Mouse (Mus musculus) liver, postnatal 0 days (tissue): ENCODE data around the gene Siah2. TPM values are rescaled to one million over a fixed set of nuclear protein-coding genes. Genes with fewer than 3 reads are reported as not detected.

Experiments
- ATAC-seq: fragments of 200-750 bp; cut with Nextera tagmentation; 2 replicates; pipeline ENCODE4 v1.8.0; 2017; ENCODE audit warnings: mild to moderate bottlenecking, moderate library complexity
- DNase-seq: peaks from one replicate; pipeline ENCODE4 v3.0.0-alpha.2; 2016
- H3K27ac ChIP-seq: fragments of 300-500 bp; sonication (generic); 2 replicates; pipeline ENCODE4 v1.5.1; 2014; ENCODE audit warnings: antibody characterized with exemption, moderate library complexity, mild to moderate bottlenecking, low read depth
- H3K27me3 ChIP-seq: fragments of 300-500 bp; sonication (generic); 2 replicates; pipeline ENCODE4 v1.6.1; 2014; ENCODE audit warnings: low read length, control low read depth, mixed read lengths; ENCODE audit not compliant: insufficient read depth
- H3K36me3 ChIP-seq: fragments of 300-500 bp; sonication (generic); replicated peaks from 2 replicates; pipeline ENCODE4 v1.6.1; 2014; ENCODE audit warnings: mild to moderate bottlenecking, control low read depth, low read length, moderate library complexity, mixed read lengths; ENCODE audit not compliant: insufficient read depth
- H3K4me1 ChIP-seq: fragments of 300-500 bp; sonication (generic); 2 replicates; pipeline ENCODE4 v1.6.1; 2014; ENCODE audit warnings: antibody characterized with exemption, mild to moderate bottlenecking, control low read depth; ENCODE audit not compliant: insufficient read depth
- H3K4me2 ChIP-seq: fragments of 300-500 bp; sonication (generic); 2 replicates; pipeline ENCODE4 v1.6.1; 2014; ENCODE audit warnings: low read depth, mild to moderate bottlenecking, low read length, moderate library complexity, mixed read lengths
- H3K4me3 ChIP-seq: fragments of 300-500 bp; sonication (generic); 2 replicates; pipeline ENCODE4 v1.5.1; 2014; ENCODE audit warnings: low read depth, low read length
- H3K9ac ChIP-seq: fragments of 300-500 bp; sonication (generic); replicated peaks from 2 replicates; pipeline ENCODE4 v1.6.1; 2014; ENCODE audit warnings: mild to moderate bottlenecking, moderate library complexity
- H3K9me3 ChIP-seq: fragments of 300-500 bp; sonication (generic); 2 replicates; pipeline ENCODE4 v1.6.1; 2016; ENCODE audit warnings: mild to moderate bottlenecking, control low read depth, low read length, mixed read lengths
- CTCF ChIP-seq: sonication (generic); IDR thresholded peaks from 2 replicates; pipeline ENCODE4 v1.5.1; 2016; ENCODE audit warnings: antibody characterized with exemption, low read depth
- EP300 ChIP-seq: IDR thresholded peaks from 2 replicates; pipeline ENCODE4 v1.6.1; 2016; ENCODE audit warnings: antibody characterized with exemption, low read depth, mild to moderate bottlenecking
- WGBS: fragments of 180-500 bp; shearing (Covaris S2); extraction: QIAGEN DNeasy Blood & Tissue Kit; methylation state at CpG from one replicate; pipeline ENCODE4 v1.1.7; 2014; ENCODE audit not compliant: insufficient replicate concordance; 5-methylcytosine and 5-hydroxymethylcytosine counted together
- polyA plus RNA-seq: library from polyadenylated mRNA; unstranded; fragments of >200 nt; fragmentation: Nextera tagmentation; extraction: Ambion mirVana; gene quantifications from 2 replicates; pipeline ENCODE4 v1.2.1, GENCODE M21; 2015

Siah2 gene
- 7.1 and 8.6 TPM in 2 replicates for polyA plus RNA-seq

DNA sequence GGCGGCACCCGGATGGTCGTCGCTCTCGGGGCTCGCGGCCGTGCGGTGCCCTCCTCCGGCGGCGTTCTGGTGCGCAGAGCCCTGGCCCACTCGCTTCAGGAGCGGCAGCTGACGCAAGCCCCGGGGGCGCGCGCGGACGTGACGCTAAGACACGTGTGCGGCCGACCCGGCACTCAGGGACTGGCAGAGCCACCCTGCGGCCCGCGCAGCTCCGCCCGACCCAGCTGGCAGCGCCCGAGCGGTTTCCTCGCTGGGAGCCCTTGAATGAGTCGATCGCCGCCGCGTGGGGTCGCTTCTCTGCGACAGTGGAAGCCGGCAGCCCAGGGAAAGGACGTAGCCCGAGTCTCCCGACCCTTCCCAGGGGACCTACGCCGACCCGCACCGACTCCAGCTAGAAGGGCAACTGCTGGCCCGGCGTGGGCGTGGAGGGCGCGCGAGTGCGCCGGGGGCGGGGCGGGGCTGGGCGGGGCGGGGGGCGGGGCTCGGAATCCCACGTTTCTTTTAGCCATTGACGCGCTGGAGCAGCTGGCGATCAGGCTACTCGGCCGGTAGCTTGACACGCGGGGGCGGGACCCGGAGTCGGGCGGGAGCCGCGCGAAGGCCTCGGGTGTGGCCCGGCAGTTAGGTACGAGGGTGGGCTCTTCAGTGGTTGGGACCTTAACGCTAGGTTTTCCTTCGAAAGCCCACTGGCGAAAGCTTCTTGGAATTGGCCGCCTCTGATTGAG, at the start of gene Siah2:
Gene Siah2 (minus strand): TSS at position 404 of the 725 bp plus-strand sequence.
- TF ChIP-seq EP300, result no peak
- TF ChIP-seq CTCF, result peak; percentile 46
- H3K4me2 ChIP-seq, result peak within 1 kb of the TSS; percentile 94
- DNase-seq (peak; percentile 91), ATAC-seq (peak; percentile 90)
- peak within 1 kb of the TSS; percentile 77 for H3K9ac ChIP-seq
- peak within 1 kb of the TSS; percentile 94 for H3K27ac ChIP-seq
- WGBS, result 2% methylated on average over 74 of the region's 87 CpGs
- no peaks in the 10 kb centered on the region for H3K9me3 ChIP-seq
- peaks cover 18% of the 10 kb centered on the region; the same call in 1 of the 2 replicates for H3K4me1 ChIP-seq
- H3K4me3 ChIP-seq, result peak within 1 kb of the TSS; percentile 76
- H3K27me3 ChIP-seq, result no peaks in the 10 kb centered on the region
- no peaks in the 10 kb centered on the region for H3K36me3 ChIP-seq

DNA sequence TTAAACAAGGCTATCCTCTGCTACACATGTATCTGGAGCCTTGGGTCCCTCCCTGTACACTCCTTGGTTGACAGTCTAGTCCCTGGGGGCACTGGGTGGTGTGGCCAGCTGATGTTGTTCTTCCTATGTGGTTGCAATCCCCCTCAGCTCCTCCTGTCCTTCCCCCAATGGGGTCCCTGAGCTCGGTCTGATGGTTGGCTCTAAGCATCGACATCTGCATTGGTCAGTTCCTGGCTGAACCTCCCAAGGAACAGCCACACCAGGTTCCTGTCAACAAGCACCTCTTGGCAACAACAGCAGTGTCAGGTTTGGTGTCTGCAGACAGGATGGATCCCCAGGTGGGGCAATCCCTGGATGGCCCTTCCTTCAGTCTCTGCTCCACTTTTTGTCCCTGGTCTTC, 47.3 kb upstream of the Siah2 start:
- no peak overlapping the region for H3K4me2 ChIP-seq
- H3K4me1 ChIP-seq, result no peaks in the 10 kb centered on the region
- no peaks in the 10 kb centered on the region for H3K9me3 ChIP-seq
- no peak overlapping the region for H3K9ac ChIP-seq
- no peaks in the 10 kb centered on the region for H3K27me3 ChIP-seq
- TF ChIP-seq EP300 (no peak), CTCF (no peak)
- H3K27ac ChIP-seq, result no peak overlapping the region
- no peak for ATAC-seq
- no peak for DNase-seq
- 48% methylated on average over 2 of the region's 2 CpGs for WGBS
- H3K36me3 ChIP-seq, result no peaks in the 10 kb centered on the region
- no peak overlapping the region for H3K4me3 ChIP-seq

DNA sequence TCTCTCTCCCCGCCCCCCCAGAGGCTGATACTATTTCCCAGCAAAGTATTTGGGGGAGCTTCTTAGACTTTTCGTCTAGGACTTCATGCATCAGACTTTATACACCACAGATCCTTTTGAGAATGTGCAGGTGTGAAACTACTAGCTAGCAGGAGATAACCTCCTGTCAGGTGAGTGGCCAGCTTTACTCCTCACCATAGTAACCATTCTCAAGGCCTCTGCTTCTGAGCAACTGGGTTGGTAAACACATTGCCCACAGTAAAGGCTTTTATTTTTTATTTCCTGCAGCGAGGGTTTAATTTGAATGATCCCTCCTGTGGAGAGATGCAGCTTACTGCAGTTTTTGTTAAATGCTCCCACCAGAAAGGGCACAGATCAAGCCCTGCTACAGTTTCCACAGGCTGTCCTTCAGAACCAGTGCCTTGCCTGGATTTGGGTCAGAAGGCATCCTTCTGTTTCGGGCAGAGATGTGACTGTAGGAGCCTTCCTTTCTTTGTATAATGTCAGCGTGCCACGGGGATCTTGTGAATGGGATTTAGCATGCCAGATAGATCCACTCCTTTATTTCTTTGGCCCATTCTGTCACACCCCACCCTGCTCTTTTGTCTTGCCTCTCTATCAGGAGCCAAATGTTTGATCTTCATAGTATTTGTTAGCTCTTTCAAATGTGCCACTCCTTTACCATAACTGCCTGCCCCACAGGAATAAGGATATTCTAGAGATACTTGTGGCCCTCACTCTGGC, 46.3 kb upstream of the Siah2 start:
- Histone ChIP-seq H3K36me3 (no peaks in the 10 kb centered on the region), H3K27me3 (no peaks in the 10 kb centered on the region), H3K4me2 (no peak overlapping the region), H3K4me1 (no peaks in the 10 kb centered on the region), H3K9ac (no peak overlapping the region), H3K27ac (no peak overlapping the region), H3K9me3 (no peaks in the 10 kb centered on the region), H3K4me3 (no peak overlapping the region)
- no peak for ATAC-seq
- WGBS, result 38% methylated on average over 6 of the region's 6 CpGs
- no peak for DNase-seq
- no peak for TF ChIP-seq CTCF
- no peak for TF ChIP-seq EP300

DNA sequence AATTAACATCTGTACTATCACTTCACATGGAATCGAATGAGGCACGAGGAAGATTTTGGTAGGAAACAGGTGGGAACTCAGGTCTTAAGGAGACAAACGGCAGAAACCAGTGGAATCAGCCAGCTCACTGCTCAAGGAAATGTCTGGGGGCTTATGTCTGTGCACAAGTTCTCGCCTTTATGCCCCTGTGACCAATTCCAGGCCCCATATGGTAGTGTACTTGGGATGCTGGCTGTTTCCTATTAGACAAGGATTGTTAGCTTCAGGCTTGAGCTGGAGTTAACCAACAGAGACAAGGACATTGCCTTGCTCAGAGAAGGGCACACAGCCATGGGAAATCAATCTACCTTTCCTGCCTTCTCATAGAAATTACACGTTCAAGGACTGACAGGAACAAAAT, 39.3 kb upstream of the Siah2 start:
- 75% methylated on average over 5 of the region's 5 CpGs for WGBS
- no peak for ATAC-seq
- TF ChIP-seq CTCF (no peak), EP300 (no peak)

GRCm38 (mm10) chr3:58730580-58730979, 38.4 kb upstream of the Siah2 start:
- DNase-seq (no peak), ATAC-seq (no peak)
- H3K27ac ChIP-seq, result no peak overlapping the region
- no peaks in the 10 kb centered on the region for H3K9me3 ChIP-seq
- 73% methylated on average over 3 of the region's 3 CpGs for WGBS
- no peak overlapping the region for H3K4me2 ChIP-seq
- H3K27me3 ChIP-seq, result no peaks in the 10 kb centered on the region
- no peak overlapping the region for H3K4me3 ChIP-seq
- no peak overlapping the region for H3K9ac ChIP-seq
- no peaks in the 10 kb centered on the region for H3K36me3 ChIP-seq
- no peaks in the 10 kb centered on the region for H3K4me1 ChIP-seq
- TF ChIP-seq EP300 (no peak), CTCF (no peak)

More for the DNA sequence above, 39.3 kb upstream of the Siah2 start:
- Histone ChIP-seq H3K9ac (no peak overlapping the region), H3K4me1 (no peaks in the 10 kb centered on the region), H3K27me3 (no peaks in the 10 kb centered on the region), H3K4me2 (no peak overlapping the region), H3K36me3 (no peaks in the 10 kb centered on the region), H3K9me3 (no peaks in the 10 kb centered on the region), H3K4me3 (no peak overlapping the region), H3K27ac (no peak overlapping the region)
- no peak for DNase-seq

DNA sequence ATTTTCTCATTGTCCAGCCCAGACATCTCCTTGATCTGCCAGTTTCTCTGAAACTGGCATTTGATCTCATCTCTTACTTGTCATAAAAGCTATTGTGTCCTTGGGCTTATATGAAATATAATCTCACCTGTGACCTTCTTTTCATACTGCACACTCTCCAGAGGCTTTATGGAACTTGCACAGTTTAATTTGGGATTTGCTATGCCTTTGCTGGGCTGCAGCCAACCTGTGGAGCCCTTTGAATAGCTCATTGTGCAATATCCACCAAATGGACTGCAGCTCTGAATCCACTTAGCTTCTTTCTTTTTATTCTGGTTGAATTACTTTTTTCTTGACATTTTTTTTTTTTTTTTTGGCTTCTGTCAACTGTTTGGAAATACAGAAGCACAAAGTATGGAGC, 37.3 kb upstream of the Siah2 start:
- Histone ChIP-seq H3K4me3 (no peak overlapping the region), H3K27ac (no peak overlapping the region), H3K27me3 (no peaks in the 10 kb centered on the region), H3K4me2 (no peak overlapping the region), H3K9ac (no peak overlapping the region), H3K4me1 (no peaks in the 10 kb centered on the region), H3K9me3 (no peaks in the 10 kb centered on the region), H3K36me3 (no peaks in the 10 kb centered on the region)
- ATAC-seq (no peak), DNase-seq (no peak)
- TF ChIP-seq EP300 (no peak), CTCF (no peak)
